Mouse (Mus musculus): ENCODE measurements around the gene Zfp712. TPM values are rescaled to one million over a fixed set of nuclear protein-coding genes. Genes with fewer than 3 reads are reported as not detected.

The Zfp712 gene
- total RNA-seq (2021), result under 1 TPM; 0.94 to 0.95 TPM
- long read RNA-seq, experiment 1, partial matches to known transcripts, result 0 of 1 reads
- long read RNA-seq, experiment 1, other reads (novel, unspliced or antisense), result 1 of 1 reads
- long read RNA-seq, experiment 2, partial matches to known transcripts, result 0 of 1 reads
- long read RNA-seq, experiment 2, other reads (novel, unspliced or antisense), result 1 of 1 reads

DNA sequence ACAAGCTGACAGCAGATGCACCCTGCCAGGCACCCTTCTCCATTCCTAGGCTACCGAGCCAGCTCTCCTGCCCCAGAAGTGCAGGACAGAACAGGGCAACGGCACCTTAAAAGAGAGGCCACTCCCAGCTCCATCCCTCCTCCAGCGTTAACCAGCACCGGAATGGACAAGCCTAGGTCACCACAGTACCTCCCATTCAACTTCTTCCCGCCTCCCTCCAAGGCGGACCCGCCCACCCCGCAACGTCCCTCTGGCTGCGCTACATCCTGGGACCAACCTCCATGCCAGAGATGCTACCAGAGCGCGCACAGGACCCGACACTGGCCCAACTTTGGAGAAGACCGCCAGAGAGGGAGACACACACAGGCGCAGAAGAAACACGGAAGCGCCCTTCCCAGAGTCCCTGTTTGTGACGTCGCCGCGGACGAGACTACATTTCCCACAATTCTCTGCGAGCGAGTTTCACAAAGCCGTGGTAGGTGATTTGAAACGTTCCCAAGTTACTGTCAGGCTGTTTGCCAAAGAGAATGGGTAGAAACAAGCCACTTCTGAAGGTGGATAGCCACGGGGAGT is at the start of gene Zfp712:
Zfp712 (minus strand) TSS at position 385 of the 573 bp plus-strand sequence.
- DNase-seq, result peak; percentile 83

DNA sequence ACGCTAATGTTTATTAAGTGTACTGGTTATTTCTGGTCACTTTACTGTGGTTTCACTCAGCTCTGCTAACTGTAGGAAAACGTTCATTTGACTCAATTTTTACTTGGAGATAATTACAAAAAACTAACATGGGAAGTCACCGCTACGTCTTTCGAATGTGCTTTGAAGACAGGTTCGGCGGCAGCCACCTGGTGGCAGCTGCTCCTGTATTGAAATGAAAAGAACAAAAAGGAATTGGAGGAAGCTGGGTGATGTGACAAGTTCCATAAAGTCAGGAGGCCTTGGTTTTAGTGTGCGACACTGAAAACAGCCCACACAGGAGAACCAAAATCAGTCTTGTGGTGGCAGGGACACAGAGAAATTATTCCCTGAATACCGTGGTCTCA is 47.8 kb upstream of the Zfp712 start:
- no peak for DNase-seq

DNA sequence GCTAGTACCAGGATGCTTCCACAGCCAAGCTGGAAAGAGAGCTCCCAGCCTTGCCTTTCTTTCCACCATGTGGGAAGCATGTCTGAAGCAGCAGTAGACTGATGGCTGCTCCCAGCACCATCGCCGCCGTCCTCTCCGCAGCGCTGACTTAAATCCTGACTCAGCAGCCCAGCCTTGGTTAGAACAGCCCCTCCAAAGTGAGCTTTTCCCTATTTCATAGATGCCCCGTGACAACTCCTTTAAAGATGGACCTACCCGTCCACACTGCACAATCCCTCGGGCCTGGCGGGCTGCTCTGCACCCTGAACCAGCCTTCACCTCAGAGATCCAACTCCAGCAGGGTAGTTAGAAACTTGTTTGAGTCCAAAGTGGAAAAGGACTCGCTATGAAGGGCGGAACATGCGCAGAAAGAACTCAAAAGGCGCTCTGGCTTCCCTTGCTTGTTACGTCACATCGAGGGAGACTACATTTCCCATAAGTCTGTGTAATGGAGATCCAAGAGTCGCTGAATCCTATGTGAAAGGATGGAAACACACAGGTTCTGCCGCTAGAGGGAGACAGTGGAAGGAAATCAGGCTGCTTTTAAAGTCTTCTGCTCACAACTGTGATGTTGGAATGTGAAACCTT is 47.3 kb upstream of the Zfp712 start, which contains the start of gene Gm28557:
Gm28557 (minus strand) TSS at position 411 of the 627 bp plus-strand sequence.
- peak; percentile 85 for DNase-seq

DNA sequence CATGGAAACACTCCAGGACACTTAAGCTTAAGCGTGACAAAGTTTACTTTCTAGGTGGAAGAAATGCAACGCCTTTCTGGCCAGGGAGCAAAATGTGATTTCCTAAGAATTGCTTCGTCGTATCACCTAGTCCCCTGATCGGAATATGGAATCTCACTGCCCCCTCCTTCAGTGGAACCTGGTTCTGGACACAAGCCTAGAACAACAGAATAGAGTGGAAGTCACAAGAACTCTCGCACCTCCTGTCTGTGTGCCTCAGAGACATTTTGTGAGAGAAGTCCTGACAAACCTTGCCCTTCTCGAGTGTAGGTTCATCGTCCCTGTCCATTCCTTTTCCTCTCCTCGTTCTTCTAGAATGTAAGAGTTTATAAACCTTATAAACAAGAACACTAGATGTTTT is 46.7 kb upstream of the Zfp712 start:
- DNase-seq, result no peak

DNA sequence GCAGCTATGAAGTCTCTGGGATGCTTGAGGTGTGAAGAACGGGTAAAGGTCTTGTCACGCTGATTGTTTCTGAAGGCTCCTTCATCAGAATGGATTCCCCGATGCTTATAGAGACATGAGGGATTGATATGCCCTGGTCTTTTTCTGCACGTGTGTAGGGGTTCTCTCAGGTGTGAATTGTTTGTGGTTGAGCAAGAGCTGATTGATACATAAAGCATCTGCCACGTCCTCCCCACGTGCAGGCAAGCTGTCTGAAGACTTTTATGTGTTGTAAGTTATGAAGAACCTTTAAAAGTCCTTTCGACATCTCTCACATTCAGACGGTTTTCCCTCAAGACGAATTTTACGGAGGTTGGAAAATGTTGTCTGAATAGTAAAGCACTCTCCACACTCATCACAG is 36.9 kb upstream of the Zfp712 start, which contains the start of gene Zfp708:
Zfp708 (minus strand) TSS at position 101 of the 400 bp plus-strand sequence.
- DNase-seq, result no peak

DNA sequence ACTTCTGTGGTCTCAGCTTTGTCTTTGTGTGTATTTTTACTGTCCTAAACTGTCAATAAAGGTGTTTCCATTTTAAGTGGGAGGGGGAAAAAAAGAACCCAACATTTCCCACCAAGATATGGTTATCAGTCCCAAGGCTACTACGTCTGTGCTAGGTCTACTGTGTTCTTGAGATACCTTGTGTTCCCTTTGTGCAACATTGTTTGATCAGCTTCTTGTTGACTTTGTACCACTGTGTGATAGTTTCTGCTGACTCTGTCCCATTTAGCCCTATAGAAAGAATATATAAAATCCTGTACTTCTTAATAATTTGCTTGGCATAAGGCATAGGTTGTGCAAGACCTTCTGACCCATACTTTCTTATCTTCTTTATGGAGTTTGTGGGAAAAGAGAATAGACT is 29.2 kb upstream of the Zfp712 start:
- no peak for DNase-seq

DNA sequence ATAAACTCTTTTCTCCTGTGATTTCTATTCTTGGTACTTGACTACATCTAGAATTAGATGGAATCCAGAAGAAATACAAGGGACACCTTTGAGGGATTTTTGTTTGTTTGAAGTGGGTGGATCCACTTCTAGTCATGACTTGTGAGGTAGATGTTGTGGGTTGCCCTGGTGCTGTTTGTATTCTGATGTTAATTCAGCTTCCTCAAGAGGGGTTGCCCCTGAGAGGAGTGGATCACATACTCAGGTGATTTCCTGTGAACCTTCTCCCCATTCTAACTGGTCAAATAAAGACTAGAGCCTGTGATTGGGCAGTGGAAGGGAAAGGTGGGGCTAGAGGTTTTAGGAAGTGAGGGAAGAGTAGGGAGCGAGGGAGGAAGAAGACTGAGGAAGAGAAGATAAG is 21.0 kb upstream of the Zfp712 start:
- DNase-seq, result no peak

DNA sequence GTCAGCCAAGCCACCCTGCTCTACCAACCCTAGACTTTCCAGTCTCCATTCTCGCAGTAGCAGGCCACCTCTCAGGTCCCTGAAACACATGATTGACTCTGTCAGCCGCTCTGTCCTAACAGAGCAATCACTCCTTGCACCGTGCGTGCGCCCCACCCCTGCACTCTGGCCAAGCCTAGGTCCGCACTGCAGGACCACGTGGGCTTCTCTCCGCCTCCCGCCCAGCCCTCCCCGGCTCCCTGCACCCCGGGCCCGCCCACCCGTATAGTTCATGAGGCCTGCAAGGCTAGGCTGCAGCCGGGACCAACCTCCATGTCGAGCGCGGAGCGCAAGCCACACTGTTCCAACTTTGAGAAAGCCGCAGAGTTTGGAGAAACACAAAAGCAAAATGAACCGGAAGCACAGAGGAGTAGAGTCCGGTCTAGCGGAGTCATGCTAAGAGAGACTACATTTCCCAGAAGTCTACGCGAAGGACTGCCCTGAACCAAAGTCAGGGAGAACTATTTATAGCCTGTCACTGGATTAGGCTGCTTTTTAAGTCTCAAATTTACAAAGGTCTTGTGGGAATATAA is 20.3 kb upstream of the Zfp712 start:
- peak; percentile 81 for DNase-seq

DNA sequence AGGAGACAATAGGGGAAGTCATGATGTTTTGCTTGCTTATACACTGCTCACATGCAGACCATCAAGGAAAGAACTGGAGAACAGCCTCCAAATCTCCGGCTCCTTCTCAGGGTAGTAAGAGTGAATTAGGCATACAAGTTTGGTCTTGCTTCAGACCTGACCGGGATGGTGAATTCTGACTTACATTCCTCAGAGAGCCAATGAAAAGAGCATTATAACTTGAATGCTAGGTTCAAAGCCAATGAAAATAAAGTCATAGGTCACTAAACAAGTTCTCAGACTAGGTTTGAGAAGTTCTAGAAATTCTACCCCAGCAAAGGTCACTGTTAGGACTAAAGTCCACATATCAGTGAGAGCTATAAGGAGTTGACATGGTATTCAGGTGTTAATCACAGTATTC is 16.3 kb upstream of the Zfp712 start:
- no peak for DNase-seq

DNA sequence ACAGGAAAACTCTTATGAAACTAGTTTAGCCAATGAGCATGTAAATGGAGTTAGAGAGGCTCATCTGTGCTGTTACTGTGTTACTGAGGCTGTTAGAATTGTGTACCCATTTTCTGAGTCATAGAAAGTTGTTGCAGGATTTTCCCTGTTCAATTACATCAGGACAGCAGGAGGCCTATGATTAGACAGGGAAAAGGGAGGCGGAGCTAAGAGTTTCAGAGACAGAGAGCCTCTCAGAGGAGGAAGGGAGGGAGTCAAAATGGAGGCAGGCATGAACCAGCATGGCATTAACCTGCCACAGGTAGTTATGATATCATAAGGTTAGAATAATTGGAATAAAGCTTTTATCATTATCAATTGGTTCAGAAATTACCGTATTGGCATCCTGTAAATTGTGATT is 11.8 kb upstream of the Zfp712 start:
- no peak for DNase-seq

DNA sequence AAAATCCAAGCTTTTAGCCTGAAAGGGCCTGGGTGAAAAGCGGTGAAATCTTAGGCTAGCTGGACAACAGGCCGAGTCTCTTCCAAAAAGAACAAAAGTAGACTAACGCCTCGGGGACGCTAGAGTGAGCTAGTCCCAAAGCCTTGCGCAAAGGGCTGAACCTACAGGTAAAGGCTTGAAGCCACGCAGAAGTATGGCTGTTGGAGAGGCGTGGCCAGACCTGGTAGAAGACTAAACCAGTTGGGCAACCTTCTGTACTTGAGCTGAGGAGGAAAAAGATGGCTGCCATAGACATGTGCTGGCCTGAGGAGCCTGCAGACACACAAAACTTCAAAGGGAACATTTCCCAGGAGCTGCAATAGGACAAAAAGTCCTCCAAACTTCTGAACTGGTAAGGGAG is 4.4 kb upstream of the Zfp712 start:
- no peak for DNase-seq

DNA sequence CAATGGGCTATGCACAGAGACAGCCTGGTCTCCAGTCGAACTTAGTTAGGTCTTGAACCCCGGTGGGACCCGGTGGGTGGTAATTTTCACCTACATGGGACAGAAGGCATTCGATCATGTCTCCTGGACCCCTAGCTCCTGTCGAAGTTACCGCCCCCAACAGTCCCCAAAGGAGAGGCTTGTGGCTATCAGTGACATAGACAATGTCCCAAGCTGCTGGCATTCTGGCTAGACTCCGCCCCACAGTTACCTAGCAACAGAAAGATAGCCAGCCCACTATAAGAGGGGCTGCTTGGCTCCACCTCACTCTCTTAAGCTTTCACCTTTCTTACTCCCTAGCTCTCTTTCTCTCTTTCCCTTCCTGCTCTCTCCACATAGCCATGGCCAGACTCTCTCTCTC is 1.5 kb upstream of the Zfp712 start:
- no peak for DNase-seq

DNA sequence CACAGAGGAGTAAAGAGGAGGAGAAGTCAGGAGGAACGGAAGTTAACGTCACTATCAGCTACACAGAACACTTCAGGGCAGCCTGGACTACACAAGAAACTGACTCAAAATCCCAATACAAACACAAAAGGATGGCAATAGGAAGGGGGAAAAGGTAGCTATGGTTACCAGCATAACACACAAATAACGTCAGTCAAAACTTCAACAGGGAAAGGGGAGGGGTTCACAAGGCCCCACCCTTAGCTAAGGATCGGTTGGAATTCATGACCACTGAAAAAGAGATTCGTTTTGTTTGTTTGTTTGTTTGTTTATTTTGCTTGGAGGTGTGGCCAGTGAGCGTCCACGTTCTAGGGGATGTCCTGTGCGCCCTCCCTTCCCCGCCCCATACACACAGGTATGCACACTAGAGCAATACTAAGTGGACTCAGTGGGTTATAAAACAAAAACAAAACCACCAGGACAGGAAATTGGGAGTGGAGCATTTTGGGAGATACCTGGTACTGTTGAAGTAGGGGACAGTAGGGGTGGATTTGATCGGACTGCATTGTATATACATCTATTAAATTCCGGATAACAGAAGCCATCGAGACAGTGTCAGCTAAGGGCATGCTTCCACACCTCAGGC is 697 bp downstream of the Zfp712 start:
- no peak for DNase-seq

Other genes starting within 250 kb of the Zfp712 start
- under 1 TPM; 0.67 to 0.92 TPM for gene Gm10767, start 156.3 kb downstream of the Zfp712 start, total RNA-seq (2021)
- gene Zfp708, start 36.8 kb upstream of the Zfp712 start, total RNA-seq (2021), result 1 to 10 TPM in 1 of 2 experiments, under 1 TPM in 1; 0.32 to 1.3 TPM
- 1 to 10 TPM; 2.1 to 3.3 TPM for gene Gm28557, start 47.4 kb upstream of the Zfp712 start, total RNA-seq (2021)
- gene Rslcan18, start 55.1 kb upstream of the Zfp712 start, total RNA-seq (2021), result under 1 TPM; 0.46 to 0.51 TPM
- gene Zfp759, start 60.5 kb upstream of the Zfp712 start, total RNA-seq (2021), result 1 to 10 TPM; 4.1 to 4.3 TPM
- 1 to 10 TPM; 1.8 to 1.9 TPM for gene Rsl1, start 112.0 kb upstream of the Zfp712 start, total RNA-seq (2021)
- gene Zfp455, start 133.3 kb upstream of the Zfp712 start, total RNA-seq (2021), result under 1 TPM; 0.43 to 0.49 TPM
- gene Zfp458, start 217.3 kb upstream of the Zfp712 start, total RNA-seq (2021), result 1 to 10 TPM; 1.0 to 1.1 TPM
- 1 to 10 TPM; 3.3 to 4.3 TPM for gene Zfp457, start 245.3 kb upstream of the Zfp712 start, total RNA-seq (2021)